Mouse (Mus musculus): ENCODE data around the gene Cdc37.

GRCm38 (mm10) chr9:21124837-21125236 is 24.9 kb downstream of the Cdc37 start:
- TF ChIP-seq GATA1 (IDR thresholded peaks at IDR 0.05; ENCODE audit: low read length) (no peak), TAL1 (IDR thresholded peaks at IDR 0.05; ENCODE audit: low read length) (no peak)
